8 mouse cellular contexts compared by ENCODE assay signal in genomic region chr2:152686399-152686798, GRCm38 (mm10). TPM values are rescaled to one million over a fixed set of nuclear protein-coding genes. Genes with fewer than 3 reads are reported as not detected.
DNase-seq lines count a peak whose midpoint lies in the region; ATAC-seq and TF ChIP-seq lines count a peak whose summit lies in the region.

No protein-coding gene starts in this region.

- 58% methylated on average over 12 of the region's 12 CpGs for WGBS in forebrain, embryonic 12.5 days
- WGBS in limb, embryonic 10.5 days = 60% methylated on average over 12 of the region's 12 CpGs
- WGBS in neural tube, embryonic 13.5 days = 59% methylated on average over 12 of the region's 12 CpGs

- peaks cover 96% of the 10 kb centered on the region for H3K36me3 ChIP-seq in forebrain, embryonic 12.5 days (replicated peaks)
- H3K36me3 ChIP-seq in limb, embryonic 10.5 days = peaks cover 100% of the 10 kb centered on the region
- H3K36me3 ChIP-seq in neural tube, embryonic 13.5 days = peaks cover 100% of the 10 kb centered on the region

- DNase-seq in layer of hippocampus, adult 2 months (ENCODE audit: low spot score in 2 of 2) = no peak
- no peak for DNase-seq in layer of hippocampus, adult 11-12 months (ENCODE audit: low spot score)
- no peak for DNase-seq in limb, embryonic 10.5 days (ENCODE audit: low spot score)
- DNase-seq in right cerebral cortex, adult 2 months (ENCODE audit: low spot score in 2 of 2) = no peak
- DNase-seq in T-cell, adult 2 months (ENCODE audit: low spot score) = no peak
- DNase-seq in embryo, embryonic 10 days (ENCODE audit: low spot score) = no peak

- no peak for TF ChIP-seq CTCF in layer of hippocampus, adult 2 months (conservative IDR thresholded peaks at IDR 0.05)

- no peaks in the 10 kb centered on the region for H3K27me3 ChIP-seq in forebrain, embryonic 12.5 days
- no peaks in the 10 kb centered on the region for H3K27me3 ChIP-seq in limb, embryonic 10.5 days (ENCODE audit: low read depth, poor library complexity, severe bottlenecking)
- H3K27me3 ChIP-seq in neural tube, embryonic 13.5 days = no peaks in the 10 kb centered on the region

- H3K4me3 ChIP-seq in layer of hippocampus, adult 2 months = peak overlapping the region; percentile 48
- peak overlapping the region; percentile 11; the same call in 1 of the 2 replicates for H3K4me3 ChIP-seq in forebrain, embryonic 12.5 days (replicated peaks)
- H3K4me3 ChIP-seq in limb, embryonic 10.5 days = peak overlapping the region; percentile 53
- peak overlapping the region; percentile 20 for H3K4me3 ChIP-seq in neural tube, embryonic 13.5 days

- ATAC-seq in forebrain, embryonic 12.5 days (ENCODE audit: low FRiP score) = peak; percentile 15
- ATAC-seq in neural tube, embryonic 13.5 days (ENCODE audit: low read depth) = peak; percentile 16

- H3K4me2 ChIP-seq in forebrain, embryonic 12.5 days = peak overlapping the region; percentile 38
- peak overlapping the region; percentile 45 for H3K4me2 ChIP-seq in neural tube, embryonic 13.5 days

- H3K27ac ChIP-seq in layer of hippocampus, adult 2 months = peak overlapping the region; percentile 88
- H3K27ac ChIP-seq in forebrain, embryonic 12.5 days = peak overlapping the region; percentile 20; the same call in 1 of the 2 replicates
- H3K27ac ChIP-seq in limb, embryonic 10.5 days = peak overlapping the region; percentile 47; the same call in 1 of the 2 replicates
- H3K27ac ChIP-seq in neural tube, embryonic 13.5 days (replicated peaks) = peak overlapping the region; percentile 74

- H3K4me1 ChIP-seq in forebrain, embryonic 12.5 days = peaks cover 11% of the 10 kb centered on the region
- H3K4me1 ChIP-seq in limb, embryonic 10.5 days = peaks cover 7% of the 10 kb centered on the region; the same call in 1 of the 2 replicates
- H3K4me1 ChIP-seq in neural tube, embryonic 13.5 days (replicated peaks) = peaks cover 27% of the 10 kb centered on the region

- no peak overlapping the region for H3K9ac ChIP-seq in forebrain, embryonic 12.5 days
- H3K9ac ChIP-seq in neural tube, embryonic 13.5 days = peak overlapping the region; percentile 59

- peaks cover 4% of the 10 kb centered on the region; the same call in 1 of the 2 replicates for H3K9me3 ChIP-seq in forebrain, embryonic 12.5 days
- H3K9me3 ChIP-seq in limb, embryonic 10.5 days (replicated peaks) = no peaks in the 10 kb centered on the region
- H3K9me3 ChIP-seq in neural tube, embryonic 13.5 days = no peaks in the 10 kb centered on the region

RNA-seq across cellular contexts. Expression of gene Mcts2, which starts 0.4 kb away (rescaled TPM):
- 10 to 100 TPM; 18.8 to 20.8 TPM for total RNA-seq in layer of hippocampus, adult 2 months (2021)
- polyA plus RNA-seq in forebrain, embryonic 12.5 days (2016; fragmentation: Nextera tagmentation; extraction: Ambion mirVana) = 39.5 and 41.2 TPM in 2 replicates
- polyA plus RNA-seq in limb, embryonic 10.5 days (2016; fragmentation: Nextera tagmentation; extraction: Ambion mirVana) = 38.0 and 43.9 TPM in 2 replicates
- 45.5 TPM in 2 replicates for polyA plus RNA-seq in neural tube, embryonic 13.5 days (2015; fragmentation: Nextera tagmentation; extraction: Ambion mirVana)

RNA-seq across cellular contexts. Expression of gene H13, which starts 17.1 kb away (rescaled TPM):
- total RNA-seq in layer of hippocampus, adult 2 months (2021) = 10 to 100 TPM; 71.5 to 73.3 TPM
- 128 and 131 TPM in 2 replicates for polyA plus RNA-seq in forebrain, embryonic 12.5 days (2016; fragmentation: Nextera tagmentation; extraction: Ambion mirVana)
- 104 and 118 TPM in 2 replicates for polyA plus RNA-seq in limb, embryonic 10.5 days (2016; fragmentation: Nextera tagmentation; extraction: Ambion mirVana)
- polyA plus RNA-seq in neural tube, embryonic 13.5 days (2015; fragmentation: Nextera tagmentation; extraction: Ambion mirVana) = 149 and 155 TPM in 2 replicates

RNA-seq across cellular contexts. Expression of gene Id1, which starts 49.7 kb away (rescaled TPM):
- 10 to 100 TPM; 23.5 to 25.4 TPM for total RNA-seq in layer of hippocampus, adult 2 months (2021)
- polyA plus RNA-seq in forebrain, embryonic 12.5 days (2016; fragmentation: Nextera tagmentation; extraction: Ambion mirVana) = 37.9 and 48.5 TPM in 2 replicates
- polyA plus RNA-seq in limb, embryonic 10.5 days (2016; fragmentation: Nextera tagmentation; extraction: Ambion mirVana) = 132 and 178 TPM in 2 replicates
- 63.6 and 68.2 TPM in 2 replicates for polyA plus RNA-seq in neural tube, embryonic 13.5 days (2015; fragmentation: Nextera tagmentation; extraction: Ambion mirVana)

RNA-seq across cellular contexts. Expression of gene Rem1, which starts 59.6 kb away (rescaled TPM):
- total RNA-seq in layer of hippocampus, adult 2 months (2021) = 1 to 10 TPM in 1 of 2 experiments, under 1 TPM in 1; 0.42 to 2.0 TPM
- polyA plus RNA-seq in forebrain, embryonic 12.5 days (2016; fragmentation: Nextera tagmentation; extraction: Ambion mirVana) = 0.26 and 0.38 TPM in 2 replicates
- polyA plus RNA-seq in limb, embryonic 10.5 days (2016; fragmentation: Nextera tagmentation; extraction: Ambion mirVana) = 0.41 and 0.46 TPM in 2 replicates
- polyA plus RNA-seq in neural tube, embryonic 13.5 days (2015; fragmentation: Nextera tagmentation; extraction: Ambion mirVana) = 0.32 and 0.72 TPM in 2 replicates

Comparison
In these comparisons a context has a peak if more than half of its experiments do, and no peak if none do; other contexts are left out.
1. H3K27ac ChIP-seq: peak in every context shown above with its lines; median percentile 88 in layer of hippocampus, adult 2 months; 74 in neural tube, embryonic 13.5 days; 47 in limb, embryonic 10.5 days; 20 in forebrain, embryonic 12.5 days.